Mouse (Mus musculus) adrenal gland, postnatal 25 days (tissue): ENCODE data around the gene Ephx4. TPM values are rescaled to one million over a fixed set of nuclear protein-coding genes. Genes with fewer than 3 reads are reported as not detected.
A peak's percentile ranks its signal among the peaks of the same experiment; 100 is the strongest.
"Not testable (repeated sequence)": the region's sequence is repeated elsewhere in the genome, so short reads cannot be mapped to it uniquely, and the experiment has no call there.

Experiments used
- DNase-seq: peaks from one replicate; pipeline ENCODE4 v3.0.0; 2021; ENCODE audit warnings: mixed read lengths
- long read RNA-seq: library from polyadenylated mRNA; stranded (forward); transcript quantifications from one replicate; pipeline ENCODE4 v2.0.0, GENCODE M21; 2021
- total RNA-seq: library from RNA; stranded (reverse); gene quantifications from 2 replicates; pipeline ENCODE4 v1.2.3, GENCODE M21; 2021

Gene Ephx4
- total RNA-seq: 1.3 and 2.8 TPM in 2 replicates
- long read RNA-seq: 0 reads

- no peak for DNase-seq
These were observed at the start of gene Ephx4 for GRCm38 (mm10) chr5:107402436-107402835. Gene Ephx4, plus strand, starts transcription at chr5:107402736.

GRCm38 (mm10) chr5:107353981-107354380 is 48.6 kb upstream of the Ephx4 start:
- no peak for DNase-seq

DNA sequence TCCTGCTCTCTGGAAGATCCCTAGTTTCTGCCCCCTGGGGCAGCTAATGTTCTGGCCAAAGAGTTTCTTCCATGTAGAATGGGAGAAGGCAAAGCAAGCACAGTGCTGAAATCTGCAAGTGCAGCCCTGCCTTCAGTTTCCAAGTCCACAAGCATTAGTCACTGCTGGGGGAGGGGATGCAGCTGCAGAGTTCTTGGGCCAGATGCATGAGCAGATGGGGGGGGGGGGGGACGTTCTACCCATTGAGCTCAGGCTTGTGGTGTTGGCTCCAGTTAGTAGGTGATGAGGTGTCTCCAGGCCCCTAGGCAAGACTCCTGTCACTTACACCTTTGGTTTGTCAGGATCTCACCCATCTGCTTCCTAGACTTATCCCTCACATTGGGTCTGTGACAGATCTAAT is 46.7 kb upstream of the Ephx4 start:
- no peak for DNase-seq

DNA sequence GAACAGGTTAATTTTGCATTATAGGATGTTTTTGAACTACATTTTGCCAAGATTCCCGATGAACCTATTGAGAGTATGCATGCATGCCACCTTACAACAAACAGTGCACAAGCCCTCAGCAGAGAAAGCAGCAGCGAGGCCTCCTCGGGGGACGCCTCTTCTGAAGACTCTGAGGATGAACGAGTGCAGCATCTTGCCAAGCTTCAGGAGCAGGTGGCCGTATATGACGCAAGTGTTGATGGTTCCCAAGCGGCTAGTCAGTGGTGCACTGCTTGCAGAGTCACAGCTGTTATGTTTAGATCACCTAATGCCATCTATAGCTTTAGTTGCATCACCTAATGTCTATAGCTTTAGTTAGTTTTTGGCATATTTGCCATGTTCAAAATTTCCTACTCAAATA is 44.8 kb upstream of the Ephx4 start:
- DNase-seq: no peak

- peak; percentile 89 for DNase-seq
These were observed 43.0 kb upstream of the Ephx4 start for GRCm38 (mm10) chr5:107359395-107360053.

GRCm38 (mm10) chr5:107360054-107360730 is 42.3 kb upstream of the Ephx4 start:
- no peak for DNase-seq

- no peak for DNase-seq
These were observed 32.5 kb upstream of the Ephx4 start for GRCm38 (mm10) chr5:107370040-107370439.

GRCm38 (mm10) chr5:107371335-107371734 is 31.2 kb upstream of the Ephx4 start:
- DNase-seq: no peak

GRCm38 (mm10) chr5:107373256-107373655 is 29.3 kb upstream of the Ephx4 start:
- DNase-seq: no peak

- not testable (repeated sequence) for DNase-seq
These were observed 16.1 kb upstream of the Ephx4 start for GRCm38 (mm10) chr5:107386448-107386847.

GRCm38 (mm10) chr5:107387788-107388187 is 14.7 kb upstream of the Ephx4 start:
- no peak for DNase-seq

GRCm38 (mm10) chr5:107389373-107389772 is 13.2 kb upstream of the Ephx4 start:
- no peak for DNase-seq

GRCm38 (mm10) chr5:107394437-107394836 is 8.1 kb upstream of the Ephx4 start:
- DNase-seq: no peak

- peak; percentile 30 for DNase-seq
These were observed 743 bp downstream of the Ephx4 start for GRCm38 (mm10) chr5:107403011-107403946.

DNA sequence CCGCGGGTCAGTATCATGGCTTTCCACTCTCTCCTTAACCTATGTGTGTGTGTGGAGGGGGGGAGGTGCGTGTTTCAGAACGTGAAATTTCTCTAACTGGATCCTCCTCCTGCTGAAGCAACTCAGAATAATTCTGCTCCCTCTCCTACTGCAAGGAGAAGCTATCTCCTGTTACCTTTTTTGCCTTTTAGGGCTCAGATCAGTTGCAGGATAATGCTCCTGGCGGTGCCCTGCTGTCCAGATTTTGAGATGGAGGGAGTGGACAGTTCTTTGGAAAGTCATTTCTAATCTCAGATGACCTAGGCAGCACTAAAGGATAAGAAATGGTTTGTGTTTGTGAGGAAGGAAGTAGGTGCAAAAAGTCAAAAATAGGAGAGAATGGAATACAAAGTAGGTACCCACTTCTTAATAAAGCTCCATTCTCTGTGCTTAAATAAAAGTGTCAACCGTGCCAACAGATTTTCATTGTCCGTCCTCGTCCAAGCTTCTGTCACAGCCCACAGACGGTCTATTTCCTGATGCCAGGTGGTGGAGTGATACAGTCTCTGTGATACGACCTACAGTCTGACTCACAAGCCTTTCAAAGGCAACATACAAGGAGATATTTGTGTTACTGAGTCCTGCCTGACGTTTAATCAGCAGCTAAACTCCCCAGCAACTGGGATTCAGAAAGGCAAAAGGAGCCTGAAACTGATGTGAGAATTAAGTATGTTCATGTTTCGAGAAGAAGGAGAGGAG is 1.6 kb downstream of the Ephx4 start:
- DNase-seq: no peak

DNA sequence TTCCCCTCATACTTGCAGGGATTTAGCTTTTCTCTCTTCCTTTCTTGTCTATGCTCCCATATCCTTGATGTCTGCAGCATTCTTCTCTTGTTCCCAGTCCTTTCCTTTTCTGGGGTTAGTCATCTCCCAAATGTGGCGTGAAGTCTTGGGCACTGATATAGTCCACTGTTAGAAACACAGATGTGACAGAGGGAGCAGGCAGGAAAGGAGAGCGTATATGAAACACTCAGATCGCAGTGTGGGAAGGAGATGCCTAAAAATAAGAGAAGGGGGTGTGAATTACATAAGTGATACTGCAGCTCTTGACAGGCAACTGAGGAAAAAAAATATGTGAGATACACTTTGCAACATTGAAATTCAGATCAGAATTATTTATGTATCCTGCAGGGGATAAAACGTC is 2.8 kb downstream of the Ephx4 start:
- no peak for DNase-seq

GRCm38 (mm10) chr5:107410305-107410704 is 7.8 kb downstream of the Ephx4 start:
- DNase-seq: no peak

- DNase-seq: no peak
These were observed 8.8 kb downstream of the Ephx4 start for GRCm38 (mm10) chr5:107411326-107411725.

DNA sequence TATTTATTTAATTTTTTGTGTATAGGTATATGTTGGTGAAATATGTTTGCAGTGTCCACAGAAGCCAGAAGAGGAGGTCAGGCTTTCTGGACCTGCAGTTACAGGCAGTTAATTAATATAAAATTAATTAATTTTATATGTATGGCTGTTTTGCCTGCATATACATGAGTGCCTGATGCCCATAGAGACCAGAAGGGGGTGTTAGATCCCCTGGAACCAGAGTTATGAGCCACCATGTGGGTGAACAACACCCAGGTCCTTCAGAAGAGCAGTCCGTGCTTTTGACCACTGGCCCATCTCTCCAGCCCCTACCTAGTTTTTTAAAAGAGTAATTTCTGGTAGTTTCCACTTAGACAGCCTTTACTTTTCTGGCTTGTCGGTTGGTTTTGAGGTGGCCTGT is 9.7 kb downstream of the Ephx4 start:
- no peak for DNase-seq

DNA sequence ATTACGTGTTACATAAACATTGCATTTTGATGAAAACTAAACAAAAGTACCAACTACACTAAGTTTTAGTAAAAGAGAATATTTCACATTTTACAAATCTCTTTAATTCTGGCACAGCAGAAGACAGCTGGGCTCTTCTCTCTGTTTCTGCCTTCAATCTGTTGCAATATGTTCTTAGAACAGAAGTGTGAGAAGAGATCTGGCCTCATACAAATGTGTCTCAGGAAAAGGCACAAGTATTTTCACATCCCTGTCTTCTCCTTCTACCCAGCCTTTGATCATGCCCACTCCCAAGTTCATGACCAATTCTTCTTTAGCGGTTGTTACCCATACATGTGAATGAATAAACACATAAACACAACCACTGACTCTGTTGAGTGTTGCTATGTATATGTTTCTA is 12.6 kb downstream of the Ephx4 start:
- DNase-seq: no peak

DNA sequence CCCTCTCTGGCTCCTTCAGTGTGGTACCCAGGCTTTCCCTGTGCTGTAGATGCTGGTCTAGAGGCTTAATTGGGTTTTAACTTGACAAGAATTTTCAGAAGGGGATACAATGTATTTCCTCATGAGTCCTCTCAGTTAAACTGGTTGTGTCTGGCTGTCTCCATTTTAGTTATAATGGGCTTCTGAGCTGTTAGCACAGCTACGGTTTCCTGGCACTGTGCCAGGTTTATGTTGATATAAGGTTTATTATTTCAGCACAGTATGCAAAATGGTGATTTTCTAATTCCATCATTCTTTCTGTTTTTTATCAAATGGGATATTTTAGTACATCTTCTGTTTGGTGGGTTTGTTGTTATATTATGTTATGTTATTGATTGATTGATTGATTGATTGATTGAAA is 19.1 kb downstream of the Ephx4 start:
- no peak for DNase-seq

GRCm38 (mm10) chr5:107431249-107431648 is 28.7 kb downstream of the Ephx4 start, which contains the start of gene Lpcat2b:
Gene Lpcat2b, plus strand, starts transcription at chr5:107431549.
- no peak for DNase-seq
